In genomic region chr11:107463251-107463681, GRCm38 (mm10) we compare ENCODE assay signal across 17 mouse cellular contexts. TPM values are rescaled to one million over a fixed set of nuclear protein-coding genes. Genes with fewer than 3 reads are reported as not detected.
DNase-seq lines count a peak whose midpoint lies in the region; ATAC-seq and TF ChIP-seq lines count a peak whose summit lies in the region.
"Had no signal": no experiment of that assay in that cellular context is flagged by ENCODE, and none has a peak within 500 bp of the region (broad histone marks: within the 10 kb centered on the region; RNA-seq: fewer than 3 reads in every experiment).

No protein-coding gene starts in this region.

- no peak for TF ChIP-seq POLR2A in heart, adult 2 months (IDR thresholded peaks at IDR 0.05; ENCODE audit: insufficient read depth, low read depth, low read length)

- H3K4me1 ChIP-seq in heart, adult 2 months (ENCODE audit: control insufficient read depth, insufficient read depth, low read length) = peaks cover 8% of the 10 kb centered on the region
- H3K4me1 ChIP-seq in E14TG2a.4 (replicated peaks; ENCODE audit: low read depth, low read length) = peaks cover 90% of the 10 kb centered on the region
- peaks cover 18% of the 10 kb centered on the region for H3K4me1 ChIP-seq in brown adipose tissue, adult 24 weeks (ENCODE audit: control insufficient read depth, insufficient read depth, insufficient read length, low read length)
- H3K4me1 ChIP-seq in kidney, postnatal 0 days (replicated peaks; ENCODE audit: insufficient read depth, low read length) = no peaks in the 10 kb centered on the region; the same call in 1 of the 2 replicates
- peaks cover 4% of the 10 kb centered on the region for H3K4me1 ChIP-seq in midbrain, postnatal 0 days (ENCODE audit: insufficient read depth, low read length)

- peaks cover 8% of the 10 kb centered on the region for H3K79me2 ChIP-seq in heart, adult 2 months (replicated peaks; ENCODE audit: control insufficient read depth, insufficient read depth, low read length)

- no peak overlapping the region for H3K4me3 ChIP-seq in heart, adult 2 months
- peak overlapping the region; percentile 61 for H3K4me3 ChIP-seq in E14TG2a.4 (replicated peaks; ENCODE audit: low read length)
- no peak overlapping the region for H3K4me3 ChIP-seq in brown adipose tissue, adult 24 weeks (ENCODE audit: insufficient read depth, low read depth, low read length)
- no peak overlapping the region for H3K4me3 ChIP-seq in kidney, postnatal 0 days (replicated peaks; ENCODE audit: low read depth, low read length)
- H3K4me3 ChIP-seq in midbrain, postnatal 0 days (ENCODE audit: low read depth, low read length) = no peak overlapping the region
- H3K4me3 ChIP-seq: embryonic facial prominence, embryonic 15.5 days; forebrain, embryonic 12.5 days; heart, embryonic 13.5 days; layer of hippocampus, adult 2 months; lung, embryonic 15.5 days; midbrain, embryonic 13.5 days had no signal

- no peak for TF ChIP-seq EP300 in heart, adult 2 months (IDR thresholded peaks at IDR 0.05; ENCODE audit: insufficient read depth, low read depth, low read length)

- no peak for ATAC-seq in kidney, postnatal 0 days (replicated peaks; ENCODE audit: low FRiP score, low read depth)
- ATAC-seq in monocyte, adult 5-6 weeks (replicated peaks; ENCODE audit: insufficient number of reproducible peaks, low FRiP score, low TSS enrichment, poor library complexity, severe bottlenecking) = no peak
- no peak for ATAC-seq in midbrain, postnatal 0 days (ENCODE audit: low FRiP score)
- ATAC-seq in erythroblast, adult 5-6 weeks (replicated peaks; ENCODE audit: low FRiP score, poor library complexity, severe bottlenecking) = no peak
- ATAC-seq: midbrain, embryonic 13.5 days had no signal

- 65% methylated on average over 12 of the region's 12 CpGs for WGBS in heart, adult 2 months
- WGBS in kidney, postnatal 0 days = 65% methylated on average over 12 of the region's 12 CpGs
- 86% methylated on average over 12 of the region's 12 CpGs for WGBS in midbrain, postnatal 0 days

- H3K9ac ChIP-seq in heart, adult 2 months (ENCODE audit: low read depth, low read length) = no peak overlapping the region; the same call in 1 of the 2 replicates
- no peak overlapping the region for H3K9ac ChIP-seq in kidney, postnatal 0 days (ENCODE audit: low read depth, low read length)
- H3K9ac ChIP-seq in midbrain, postnatal 0 days (replicated peaks; ENCODE audit: low read length, poor library complexity, severe bottlenecking) = no peak overlapping the region
- H3K9ac ChIP-seq: embryonic facial prominence, embryonic 15.5 days; forebrain, embryonic 12.5 days; heart, embryonic 13.5 days; lung, embryonic 15.5 days; midbrain, embryonic 13.5 days had no signal

- H3K9me3 ChIP-seq in E14TG2a.4 (ENCODE audit: low read length) = no peaks in the 10 kb centered on the region
- no peaks in the 10 kb centered on the region for H3K9me3 ChIP-seq in kidney, postnatal 0 days (replicated peaks; ENCODE audit: low read length)
- no peaks in the 10 kb centered on the region for H3K9me3 ChIP-seq in midbrain, postnatal 0 days (ENCODE audit: low read length)
- H3K9me3 ChIP-seq: embryonic facial prominence, embryonic 15.5 days; forebrain, embryonic 12.5 days; heart, embryonic 13.5 days; lung, embryonic 15.5 days had no signal

- H3K36me3 ChIP-seq in heart, adult 2 months (ENCODE audit: control insufficient read depth, insufficient read depth, low read length) = peaks cover 1% of the 10 kb centered on the region; the same call in 1 of the 2 replicates
- peaks cover 11% of the 10 kb centered on the region; the same call in 1 of the 2 replicates for H3K36me3 ChIP-seq in E14TG2a.4 (ENCODE audit: insufficient read depth, low read length)
- no peaks in the 10 kb centered on the region for H3K36me3 ChIP-seq in kidney, postnatal 0 days (ENCODE audit: insufficient read depth, low read length)
- no peaks in the 10 kb centered on the region for H3K36me3 ChIP-seq in midbrain, postnatal 0 days (ENCODE audit: insufficient read depth, low read length)
- H3K36me3 ChIP-seq: embryonic facial prominence, embryonic 15.5 days; heart, embryonic 13.5 days; lung, embryonic 15.5 days had no signal

- H3K27me3 ChIP-seq in heart, adult 2 months (ENCODE audit: control insufficient read depth, insufficient read depth, low read length) = no peaks in the 10 kb centered on the region
- no peaks in the 10 kb centered on the region for H3K27me3 ChIP-seq in E14TG2a.4 (ENCODE audit: insufficient read depth, low read length)
- no peaks in the 10 kb centered on the region for H3K27me3 ChIP-seq in kidney, postnatal 0 days (ENCODE audit: insufficient read depth, low read length)
- no peaks in the 10 kb centered on the region for H3K27me3 ChIP-seq in midbrain, postnatal 0 days (ENCODE audit: insufficient read depth, low read length)
- H3K27me3 ChIP-seq: embryonic facial prominence, embryonic 15.5 days; forebrain, embryonic 12.5 days; heart, embryonic 13.5 days; lung, embryonic 15.5 days; midbrain, embryonic 13.5 days had no signal

- intact Hi-C loops in heart, adult 2 months (cut with DNase I) = no loop called here

- peak overlapping the region; percentile 67 for H3K27ac ChIP-seq in heart, adult 2 months
- peak overlapping the region; percentile 61 for H3K27ac ChIP-seq in brown adipose tissue, adult 24 weeks (replicated peaks; ENCODE audit: low read depth, low read length)
- H3K27ac ChIP-seq in kidney, postnatal 0 days = peak overlapping the region; percentile 44
- no peak overlapping the region for H3K27ac ChIP-seq in midbrain, postnatal 0 days (ENCODE audit: low read depth, low read length)
- H3K27ac ChIP-seq: embryonic facial prominence, embryonic 15.5 days; forebrain, embryonic 12.5 days; heart, embryonic 13.5 days; lung, embryonic 15.5 days; midbrain, embryonic 13.5 days had no signal

- no peak for TF ChIP-seq CTCF in heart, adult 2 months (IDR thresholded peaks at IDR 0.05)
- no peak for TF ChIP-seq CTCF in E14TG2a.4 (conservative IDR thresholded peaks at IDR 0.05; ENCODE audit: low read length)
- no peak for TF ChIP-seq CTCF in kidney, postnatal 0 days (IDR thresholded peaks at IDR 0.05; ENCODE audit: low read depth)
- no peak for TF ChIP-seq CTCF in midbrain, postnatal 0 days (IDR thresholded peaks at IDR 0.05)

- no peak for DNase-seq in heart, adult 2 months
- no peak for DNase-seq in heart, adult 18-20 months
- DNase-seq in kidney, postnatal 0 days (ENCODE audit: low spot score) = no peak
- no peak for DNase-seq in midbrain, postnatal 0 days (ENCODE audit: low spot score)
- DNase-seq: cerebellum, adult 9-11 months; heart, postnatal 4 days had no signal

- no peak overlapping the region for H3K4me2 ChIP-seq in kidney, postnatal 0 days (ENCODE audit: low read length)
- no peak overlapping the region for H3K4me2 ChIP-seq in midbrain, postnatal 0 days (ENCODE audit: low read depth, low read length, poor library complexity, severe bottlenecking)
- H3K4me2 ChIP-seq: embryonic facial prominence, embryonic 15.5 days; forebrain, embryonic 12.5 days; heart, embryonic 13.5 days; liver, embryonic 11.5 days; lung, embryonic 15.5 days; midbrain, embryonic 13.5 days had no signal

RNA-seq across cellular contexts. Expression of gene Pitpnc1, which starts 7.2 kb away (rescaled TPM):
- total RNA-seq in heart, adult 2 months (2021) = 10 to 100 TPM; 66.4 to 68.1 TPM
- 22.7 and 39.4 TPM in 2 replicates for polyA plus RNA-seq in heart, adult 2 months (2012; rRNA removed)
- 10 to 100 TPM; 74.8 to 76.3 TPM for total RNA-seq in heart, adult 18-20 months (2021)
- polyA plus RNA-seq in brown adipose tissue, adult 24 weeks (2012; ENCODE audit: insufficient read depth, insufficient read length, missing spikeins) = 13.8 and 23.1 TPM in 2 replicates
- polyA plus RNA-seq in kidney, postnatal 0 days (2015; fragmentation: Nextera tagmentation; extraction: Ambion mirVana) = 19.6 and 21.8 TPM in 2 replicates
- 18.5 to 57.1 TPM (median 24.2 TPM) in 3 replicates for total RNA-seq in monocyte, adult 5-6 weeks (2017)
- 54.8 and 56.5 TPM in 2 replicates for total RNA-seq in midbrain, postnatal 0 days (2014; rRNA removed)
- 50.5 and 54.0 TPM in 2 replicates for polyA plus RNA-seq in midbrain, postnatal 0 days (2015; fragmentation: Nextera tagmentation; extraction: Ambion mirVana)
- total RNA-seq in erythroblast, adult 5-6 weeks (2015; ENCODE audit: low replicate concordance) = 14.4 and 15.7 TPM in 2 replicates
- total RNA-seq in erythroblast, adult 5-6 weeks (2017; ENCODE audit: low replicate concordance) = 9.8 and 20.1 TPM in 2 replicates

RNA-seq across cellular contexts. Expression of gene Psmd12, which starts 16.0 kb away (rescaled TPM):
- total RNA-seq in heart, adult 2 months (2021) = 10 to 100 TPM; 78.3 to 92.2 TPM
- polyA plus RNA-seq in heart, adult 2 months (2012; rRNA removed) = 22.6 and 42.4 TPM in 2 replicates
- 10 to 100 TPM; 93.3 to 94.7 TPM for total RNA-seq in heart, adult 18-20 months (2021)
- polyA plus RNA-seq in brown adipose tissue, adult 24 weeks (2012; ENCODE audit: insufficient read depth, insufficient read length, missing spikeins) = 105 and 113 TPM in 2 replicates
- polyA plus RNA-seq in kidney, postnatal 0 days (2015; fragmentation: Nextera tagmentation; extraction: Ambion mirVana) = 151 and 163 TPM in 2 replicates
- total RNA-seq in monocyte, adult 5-6 weeks (2017) = 79.8 to 93.6 TPM (median 87.8 TPM) in 3 replicates
- total RNA-seq in midbrain, postnatal 0 days (2014; rRNA removed) = 39.6 and 49.4 TPM in 2 replicates
- polyA plus RNA-seq in midbrain, postnatal 0 days (2015; fragmentation: Nextera tagmentation; extraction: Ambion mirVana) = 150 and 156 TPM in 2 replicates
- 27.6 and 40.2 TPM in 2 replicates for total RNA-seq in erythroblast, adult 5-6 weeks (2015; ENCODE audit: low replicate concordance)
- 41.4 and 53.5 TPM in 2 replicates for total RNA-seq in erythroblast, adult 5-6 weeks (2017; ENCODE audit: low replicate concordance)
